Mouse (Mus musculus) hindbrain, embryonic 15.5 days (tissue): ENCODE data around the gene Fam161b. TPM values are rescaled to one million over a fixed set of nuclear protein-coding genes. Genes with fewer than 3 reads are reported as not detected.

Experiments
- ATAC-seq: fragments of 200-750 bp; cut with Nextera tagmentation; 2 replicates; pipeline ENCODE4 v1.8.0; 2017; ENCODE audit warnings: low read depth, moderate number of reproducible peaks, moderate TSS enrichment; ENCODE audit not compliant: low FRiP score
- H3K27ac ChIP-seq: fragments of 300-500 bp; sonication (generic); replicated peaks from 2 replicates; pipeline ENCODE4 v1.5.1; 2015; ENCODE audit warnings: mild to moderate bottlenecking, inconsistent platforms
- H3K27me3 ChIP-seq: fragments of 300-500 bp; sonication (generic); 2 replicates; pipeline ENCODE4 v1.6.1; 2015; ENCODE audit warnings: control low read depth, inconsistent platforms
- H3K36me3 ChIP-seq: fragments of 300-500 bp; sonication (generic); 2 replicates; pipeline ENCODE4 v1.6.1; 2015; ENCODE audit warnings: control low read depth, inconsistent platforms
- H3K4me1 ChIP-seq: fragments of 300-500 bp; sonication (generic); replicated peaks from 2 replicates; pipeline ENCODE4 v1.6.1; 2015; ENCODE audit warnings: control low read depth, inconsistent platforms
- H3K4me2 ChIP-seq: fragments of 300-500 bp; sonication (generic); 2 replicates; pipeline ENCODE4 v1.6.1; 2015; ENCODE audit warnings: moderate library complexity, mild to moderate bottlenecking, inconsistent platforms
- H3K4me3 ChIP-seq: fragments of 300-500 bp; sonication (generic); 2 replicates; pipeline ENCODE4 v1.5.1; 2015; ENCODE audit warnings: mild to moderate bottlenecking, inconsistent platforms
- H3K9ac ChIP-seq: fragments of 300-500 bp; sonication (generic); 2 replicates; pipeline ENCODE4 v1.6.1; 2015; ENCODE audit warnings: inconsistent platforms
- H3K9me3 ChIP-seq: fragments of 300-500 bp; sonication (generic); 2 replicates; pipeline ENCODE4 v1.6.1; 2016; ENCODE audit warnings: control low read depth, inconsistent platforms
- WGBS: fragments of 180-500 bp; shearing (Covaris S2); methylation state at CpG from one replicate; pipeline ENCODE4 v1.1.7; 2015; 5-methylcytosine and 5-hydroxymethylcytosine counted together
- polyA plus RNA-seq: library from polyadenylated mRNA; unstranded; fragments of >200 nt; fragmentation: Nextera tagmentation; extraction: Ambion mirVana; gene quantifications from 2 replicates; pipeline ENCODE4 v1.2.1, GENCODE M21; 2015

Gene Fam161b
- polyA plus RNA-seq = 17.2 and 17.8 TPM in 2 replicates

- Histone ChIP-seq H3K9me3 (no peaks in the 10 kb centered on the region), H3K27me3 (no peaks in the 10 kb centered on the region), H3K4me2 (peak within 1 kb of the TSS; percentile 81), H3K9ac (peak within 1 kb of the TSS; percentile 88), H3K4me1 (peaks cover 24% of the 10 kb centered on the region), H3K36me3 (peaks cover 6% of the 10 kb centered on the region), H3K4me3 (peak within 1 kb of the TSS; percentile 97), H3K27ac (peak within 1 kb of the TSS; percentile 79)
- WGBS = under 1% methylated on average over 51 of the region's 51 CpGs
- peak; percentile 99 for ATAC-seq
Observed at GRCm38 (mm10) chr12:84361555-84362489, at the start of gene Fam161b, which contains the start of gene Coq6. Gene Fam161b (minus strand): TSS chr12:84361833. Gene Coq6 (plus strand): TSS chr12:84361657.

- ATAC-seq = peak; percentile 95
- H3K4me2 ChIP-seq = peak within 1 kb of the TSS; percentile 83
- no peaks in the 10 kb centered on the region for H3K27me3 ChIP-seq
- H3K9ac ChIP-seq = peak within 1 kb of the TSS; percentile 77
- no peaks in the 10 kb centered on the region for H3K36me3 ChIP-seq
- H3K27ac ChIP-seq = peak within 1 kb of the TSS; percentile 92
- no peaks in the 10 kb centered on the region for H3K9me3 ChIP-seq
- peaks cover 11% of the 10 kb centered on the region for H3K4me1 ChIP-seq
- H3K4me3 ChIP-seq = peak within 1 kb of the TSS; percentile 72
- WGBS = 1% methylated on average over 58 of the region's 63 CpGs
Observed at GRCm38 (mm10) chr12:84408819-84409507, 47.3 kb upstream of the Fam161b start, which contains the start of the genes Entpd5 and Bbof1. Gene Entpd5 (minus strand): TSS chr12:84409029. Gene Bbof1 (plus strand): TSS chr12:84409071.

GRCm38 (mm10) chr12:84407874-84408818, 46.5 kb upstream of the Fam161b start:
- ATAC-seq = peak; percentile 76
- Histone ChIP-seq H3K27ac (peak overlapping the region; percentile 92), H3K9me3 (no peaks in the 10 kb centered on the region), H3K4me1 (peaks cover 11% of the 10 kb centered on the region), H3K27me3 (no peaks in the 10 kb centered on the region), H3K4me2 (peak overlapping the region; percentile 83), H3K9ac (peak overlapping the region; percentile 77), H3K36me3 (no peaks in the 10 kb centered on the region), H3K4me3 (peak overlapping the region; percentile 72)
- 1% methylated on average over 44 of the region's 52 CpGs for WGBS

GRCm38 (mm10) chr12:84407259-84407658, 45.6 kb upstream of the Fam161b start:
- WGBS = 62% methylated on average over 4 of the region's 4 CpGs
- ATAC-seq = no peak
- no peak overlapping the region for H3K27ac ChIP-seq

GRCm38 (mm10) chr12:84404541-84404940, 42.9 kb upstream of the Fam161b start:
- H3K4me1 ChIP-seq = peaks cover 10% of the 10 kb centered on the region

More at GRCm38 (mm10) chr12:84407259-84407658, 45.6 kb upstream of the Fam161b start:
- Histone ChIP-seq H3K36me3 (no peaks in the 10 kb centered on the region), H3K9ac (no peak overlapping the region), H3K27me3 (no peaks in the 10 kb centered on the region), H3K9me3 (no peaks in the 10 kb centered on the region), H3K4me3 (no peak overlapping the region), H3K4me1 (peaks cover 11% of the 10 kb centered on the region), H3K4me2 (no peak overlapping the region)

GRCm38 (mm10) chr12:84402923-84403322, 41.3 kb upstream of the Fam161b start:
- 85% methylated on average over 9 of the region's 9 CpGs for WGBS
- H3K9me3 ChIP-seq = no peaks in the 10 kb centered on the region
- no peak overlapping the region for H3K4me3 ChIP-seq
- H3K36me3 ChIP-seq = no peaks in the 10 kb centered on the region
- no peaks in the 10 kb centered on the region for H3K27me3 ChIP-seq
- no peak for ATAC-seq
- peaks cover 4% of the 10 kb centered on the region for H3K4me1 ChIP-seq
- no peak overlapping the region for H3K27ac ChIP-seq
- no peak overlapping the region for H3K9ac ChIP-seq
- H3K4me2 ChIP-seq = no peak overlapping the region

More at GRCm38 (mm10) chr12:84404541-84404940, 42.9 kb upstream of the Fam161b start:
- ATAC-seq = no peak
- Histone ChIP-seq H3K9ac (no peak overlapping the region), H3K4me3 (no peak overlapping the region), H3K4me2 (no peak overlapping the region), H3K27me3 (no peaks in the 10 kb centered on the region), H3K27ac (no peak overlapping the region), H3K36me3 (no peaks in the 10 kb centered on the region), H3K9me3 (no peaks in the 10 kb centered on the region)
- WGBS = 72% methylated on average over 6 of the region's 6 CpGs

- 61% methylated on average over 3 of the region's 3 CpGs for WGBS
- H3K36me3 ChIP-seq = no peaks in the 10 kb centered on the region
- no peaks in the 10 kb centered on the region for H3K4me1 ChIP-seq
Observed at GRCm38 (mm10) chr12:84400653-84401052, 39.0 kb upstream of the Fam161b start.

GRCm38 (mm10) chr12:84400068-84400467, 38.4 kb upstream of the Fam161b start:
- no peaks in the 10 kb centered on the region for H3K9me3 ChIP-seq
- no peak overlapping the region for H3K4me2 ChIP-seq
- H3K9ac ChIP-seq = no peak overlapping the region
- no peaks in the 10 kb centered on the region for H3K4me1 ChIP-seq
- WGBS = 80% methylated on average over 3 of the region's 3 CpGs
- H3K36me3 ChIP-seq = no peaks in the 10 kb centered on the region
- no peak overlapping the region for H3K27ac ChIP-seq
- no peaks in the 10 kb centered on the region for H3K27me3 ChIP-seq
- H3K4me3 ChIP-seq = no peak overlapping the region
- ATAC-seq = no peak

More at GRCm38 (mm10) chr12:84400653-84401052, 39.0 kb upstream of the Fam161b start:
- no peak for ATAC-seq
- Histone ChIP-seq H3K9me3 (no peaks in the 10 kb centered on the region), H3K4me2 (no peak overlapping the region), H3K4me3 (no peak overlapping the region), H3K27me3 (no peaks in the 10 kb centered on the region), H3K9ac (no peak overlapping the region), H3K27ac (no peak overlapping the region)

GRCm38 (mm10) chr12:84399663-84400062, 38.0 kb upstream of the Fam161b start:
- WGBS = 86% methylated on average over 9 of the region's 9 CpGs
- H3K9ac ChIP-seq = no peak overlapping the region
- H3K36me3 ChIP-seq = no peaks in the 10 kb centered on the region

GRCm38 (mm10) chr12:84399135-84399534, 37.5 kb upstream of the Fam161b start:
- WGBS = 83% methylated on average over 9 of the region's 9 CpGs
- H3K36me3 ChIP-seq = no peaks in the 10 kb centered on the region

More at GRCm38 (mm10) chr12:84399663-84400062, 38.0 kb upstream of the Fam161b start:
- H3K4me1 ChIP-seq = no peaks in the 10 kb centered on the region
- no peak overlapping the region for H3K4me2 ChIP-seq
- H3K27me3 ChIP-seq = no peaks in the 10 kb centered on the region
- no peak for ATAC-seq
- H3K27ac ChIP-seq = no peak overlapping the region
- no peaks in the 10 kb centered on the region for H3K9me3 ChIP-seq
- no peak overlapping the region for H3K4me3 ChIP-seq

GRCm38 (mm10) chr12:84398629-84399028, 37.0 kb upstream of the Fam161b start:
- no peaks in the 10 kb centered on the region for H3K9me3 ChIP-seq
- H3K4me3 ChIP-seq = no peak overlapping the region
- no peaks in the 10 kb centered on the region for H3K36me3 ChIP-seq
- no peak overlapping the region for H3K27ac ChIP-seq
- no peak overlapping the region for H3K4me2 ChIP-seq
- ATAC-seq = no peak
- H3K9ac ChIP-seq = no peak overlapping the region
- H3K27me3 ChIP-seq = no peaks in the 10 kb centered on the region
- 88% methylated on average over 5 of the region's 5 CpGs for WGBS
- H3K4me1 ChIP-seq = no peaks in the 10 kb centered on the region

More at GRCm38 (mm10) chr12:84399135-84399534, 37.5 kb upstream of the Fam161b start:
- Histone ChIP-seq H3K27ac (no peak overlapping the region), H3K9me3 (no peaks in the 10 kb centered on the region), H3K27me3 (no peaks in the 10 kb centered on the region), H3K9ac (no peak overlapping the region), H3K4me3 (no peak overlapping the region), H3K4me2 (no peak overlapping the region), H3K4me1 (no peaks in the 10 kb centered on the region)
- ATAC-seq = no peak
